Mouse (Mus musculus) frontal cortex, postnatal 10 days (tissue): ENCODE results near the gene Fam184a.

Source experiments
- DNase-seq, 2 experiments: peaks; one replicate each; pipeline ENCODE4 v3.0.0; 2022; ENCODE audit warnings: low spot score in 2 of 2, mixed read lengths in 1 of 2

The Fam184a gene

DNA sequence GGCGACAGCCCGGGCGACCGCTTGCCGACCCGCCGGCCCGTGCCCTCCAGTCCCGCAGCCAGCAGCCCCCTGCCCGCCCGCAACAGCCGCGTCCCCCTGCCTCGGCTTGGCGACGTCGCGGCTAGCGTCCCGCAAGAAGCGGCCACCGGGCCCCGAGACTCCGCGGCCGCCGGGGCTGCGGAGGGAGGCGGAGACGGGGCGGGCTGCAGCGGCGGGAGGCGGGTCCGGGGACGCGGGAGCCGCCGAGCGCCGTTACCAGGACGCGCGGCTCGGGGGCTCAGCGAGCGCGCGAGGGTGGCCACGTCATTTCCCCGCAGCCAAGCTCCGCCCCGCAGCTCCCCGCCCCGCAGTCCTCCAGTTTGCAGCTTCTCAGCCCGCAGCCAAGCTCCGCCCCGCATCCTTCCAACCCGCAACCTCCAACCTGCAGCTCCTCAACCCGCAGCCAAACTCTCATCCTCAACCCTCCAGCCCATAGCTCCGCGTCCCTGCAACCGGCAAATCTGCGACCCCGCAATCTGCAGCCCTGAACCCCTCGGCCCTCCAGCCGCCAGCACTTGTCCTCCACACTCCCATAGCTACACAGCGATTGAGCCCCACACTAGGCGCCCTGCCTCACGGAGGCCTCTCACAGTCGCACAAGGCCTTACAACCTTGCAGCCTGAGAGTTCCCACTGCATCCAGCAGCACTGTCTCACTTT, at the start of gene Fam184a:
Gene Fam184a (minus strand): TSS at position 169 of the 698 bp plus-strand sequence.
- peak; percentile 79 to 85 for DNase-seq

DNA sequence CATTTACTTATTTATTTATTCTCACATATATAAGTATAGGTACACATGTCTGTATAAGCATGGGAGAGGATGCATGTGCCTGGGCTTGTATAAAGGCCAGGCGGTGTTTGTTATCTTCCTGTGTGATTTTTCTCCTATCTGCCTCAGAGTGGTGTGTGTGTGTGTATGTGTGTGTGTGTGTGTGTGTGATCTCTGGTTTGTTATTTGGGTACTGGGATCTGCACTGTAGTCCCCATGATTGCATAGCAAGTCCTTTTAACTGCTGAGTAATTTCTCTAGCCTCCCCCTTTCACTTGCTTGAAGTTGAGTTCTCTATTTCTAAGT, 45.3 kb upstream of the Fam184a start:
- DNase-seq, result no peak

DNA sequence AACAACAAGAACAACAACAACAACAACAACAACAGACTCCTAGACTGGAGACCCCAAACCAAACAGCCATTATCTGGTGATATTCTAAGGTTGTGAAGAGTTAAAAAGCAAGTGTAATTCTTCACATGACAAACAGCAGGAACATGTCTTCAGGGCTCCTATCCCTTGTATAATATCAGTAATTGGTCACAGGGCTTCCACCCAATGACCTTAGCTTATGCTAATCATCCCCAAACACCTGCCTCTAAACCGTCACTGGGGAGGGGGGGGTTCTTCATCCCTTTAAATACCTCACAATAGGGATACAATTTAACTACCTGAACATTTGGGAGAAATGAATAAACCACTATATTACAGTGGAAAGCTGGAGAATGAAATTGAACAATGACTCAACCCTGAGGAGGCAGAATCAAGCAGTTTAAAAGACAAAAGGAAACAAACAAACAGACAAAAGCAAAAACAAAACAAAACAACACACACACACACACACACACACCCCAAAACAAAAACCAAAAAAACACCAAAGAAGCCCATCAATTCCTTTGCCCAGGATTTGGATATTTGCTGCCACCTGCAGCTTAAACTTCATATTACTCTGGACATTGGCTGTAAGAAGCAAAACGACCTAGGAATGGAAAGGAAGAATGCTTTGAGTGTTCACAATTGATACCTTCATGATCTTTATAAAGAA, 44.8 kb upstream of the Fam184a start:
- DNase-seq, result peak in 1 of 2 experiments; percentile 20

DNA sequence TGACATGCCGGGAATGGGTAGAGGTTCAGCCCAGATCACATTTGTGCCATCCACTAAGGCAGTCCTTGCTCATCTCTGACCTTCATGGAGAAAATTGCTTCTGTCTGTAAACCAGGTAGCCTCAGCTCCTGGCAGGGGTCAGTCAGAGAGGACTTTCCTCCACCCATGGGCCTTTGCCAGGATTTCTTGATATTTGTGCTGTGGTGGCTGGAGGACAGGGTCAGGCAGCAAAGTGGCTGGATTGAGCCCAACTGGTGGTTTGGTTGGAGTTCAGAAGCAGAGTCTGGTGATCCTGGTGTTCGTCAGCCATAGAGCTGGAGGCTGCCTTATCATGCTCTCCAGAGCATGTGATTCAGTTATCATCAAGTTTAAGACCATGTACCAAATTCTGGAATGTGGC, 40.4 kb upstream of the Fam184a start:
- DNase-seq, result no peak

DNA sequence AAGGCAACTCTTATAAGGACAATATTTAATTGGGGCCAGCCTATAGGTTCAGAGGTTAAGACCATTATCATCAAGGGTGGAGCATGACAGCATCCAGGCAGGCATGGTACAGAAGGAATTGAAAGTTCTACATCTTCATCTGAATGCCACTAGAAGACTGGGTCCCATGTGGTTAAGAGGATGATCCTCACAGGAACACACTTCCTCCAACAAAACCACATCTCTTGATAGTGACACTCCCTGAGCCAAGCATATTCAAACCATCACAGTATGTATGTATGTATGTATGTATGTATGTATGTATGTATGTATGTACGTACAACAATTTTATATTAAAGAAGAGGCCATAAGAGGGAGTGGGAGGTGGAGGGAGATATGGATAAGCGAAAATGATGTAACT, 25.7 kb upstream of the Fam184a start:
- no peak for DNase-seq

DNA sequence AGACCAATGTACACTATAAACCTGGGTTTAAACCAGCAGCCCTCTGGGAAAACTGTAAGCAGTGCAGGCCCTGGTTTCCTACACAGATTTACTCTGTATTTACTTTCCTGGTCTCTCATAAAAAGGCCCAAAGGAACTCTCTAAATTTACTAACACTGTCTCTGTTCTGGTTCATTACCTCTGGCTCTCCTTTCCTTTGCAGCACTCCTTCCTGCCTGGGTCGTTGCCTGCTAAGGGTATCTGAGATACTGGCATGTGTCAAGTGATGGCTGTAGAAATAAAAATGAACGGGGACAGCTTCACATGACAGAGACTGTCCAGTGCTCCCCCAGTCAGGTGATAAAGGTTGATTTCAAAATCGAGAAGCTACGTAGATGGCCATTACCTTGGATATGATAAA, 21.8 kb upstream of the Fam184a start:
- no peak for DNase-seq

DNA sequence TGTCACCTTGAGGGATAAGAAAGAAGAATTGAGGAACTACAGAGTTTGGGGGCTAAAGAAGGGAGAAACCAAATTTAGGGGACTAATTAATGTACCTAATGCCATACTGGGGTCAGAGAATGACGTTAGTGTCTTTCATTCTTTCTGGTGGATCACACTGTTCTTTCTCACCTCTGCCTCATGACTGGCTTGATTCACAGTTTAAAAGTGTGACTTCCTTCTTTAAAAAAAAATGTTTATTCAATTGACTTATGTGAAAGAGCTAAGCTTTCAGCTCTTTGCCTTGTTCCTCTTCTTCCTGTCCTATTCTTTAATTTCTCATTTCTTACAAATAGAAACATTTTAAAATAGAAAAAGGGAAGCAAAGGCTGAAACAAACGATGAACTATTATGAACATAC, 20.6 kb upstream of the Fam184a start:
- DNase-seq, result no peak

DNA sequence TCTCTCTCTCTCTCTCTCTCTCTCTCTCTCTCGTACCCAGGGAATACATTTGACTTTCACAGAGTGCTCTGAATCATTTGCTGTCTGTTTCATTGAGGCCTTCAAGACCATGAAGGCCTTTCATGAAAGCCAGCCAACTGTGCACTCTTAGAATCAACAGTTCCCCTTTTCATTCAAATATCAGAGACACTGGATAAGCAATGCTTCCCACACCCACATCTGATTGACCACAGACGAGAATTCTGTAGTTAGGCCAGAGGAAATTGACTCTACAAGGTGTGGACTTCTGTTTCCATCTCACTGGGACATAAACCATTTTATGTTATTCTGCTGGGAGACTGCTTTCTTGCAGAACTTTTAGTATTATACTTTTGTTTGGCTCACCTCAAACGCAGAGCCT, 17.8 kb upstream of the Fam184a start:
- DNase-seq, result no peak

DNA sequence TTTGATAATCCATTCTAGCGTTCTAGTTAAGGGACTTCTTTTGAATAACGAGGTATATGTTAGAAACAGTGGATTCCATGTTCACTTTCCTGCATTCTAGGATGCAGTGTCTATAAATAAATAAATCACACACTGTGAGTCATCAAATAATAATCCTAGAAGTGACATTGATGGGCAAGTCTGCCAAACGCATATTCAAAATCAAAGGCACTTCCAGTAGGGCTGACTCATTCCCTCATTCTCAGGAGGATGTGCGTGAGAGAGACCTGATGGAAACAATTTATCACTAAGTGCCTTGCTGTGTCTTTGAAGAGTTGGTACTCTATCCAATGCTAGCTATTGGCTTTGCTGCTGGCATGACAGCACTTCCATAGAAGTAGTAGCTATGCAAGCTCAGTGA, 14.5 kb upstream of the Fam184a start:
- no peak for DNase-seq

DNA sequence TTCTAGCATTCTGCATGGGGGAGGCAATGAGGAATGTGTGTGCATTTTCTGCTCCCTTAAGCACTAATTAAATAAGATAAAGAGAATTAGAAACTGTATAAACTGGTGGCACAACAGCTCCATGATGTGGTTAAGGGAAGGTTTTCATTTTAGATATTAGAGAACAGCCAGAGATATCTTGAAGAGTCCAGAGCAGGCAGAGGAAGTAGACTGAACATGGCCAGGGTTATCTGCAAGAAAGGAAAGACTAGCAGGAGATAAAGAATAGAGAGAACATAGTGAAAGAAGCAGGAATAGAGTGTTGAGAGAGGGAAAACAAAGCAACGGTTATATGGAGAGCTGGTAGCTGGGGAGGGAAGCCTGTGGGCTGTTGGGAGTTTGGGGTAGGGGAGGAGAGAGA, 1.8 kb upstream of the Fam184a start:
- DNase-seq, result no peak

DNA sequence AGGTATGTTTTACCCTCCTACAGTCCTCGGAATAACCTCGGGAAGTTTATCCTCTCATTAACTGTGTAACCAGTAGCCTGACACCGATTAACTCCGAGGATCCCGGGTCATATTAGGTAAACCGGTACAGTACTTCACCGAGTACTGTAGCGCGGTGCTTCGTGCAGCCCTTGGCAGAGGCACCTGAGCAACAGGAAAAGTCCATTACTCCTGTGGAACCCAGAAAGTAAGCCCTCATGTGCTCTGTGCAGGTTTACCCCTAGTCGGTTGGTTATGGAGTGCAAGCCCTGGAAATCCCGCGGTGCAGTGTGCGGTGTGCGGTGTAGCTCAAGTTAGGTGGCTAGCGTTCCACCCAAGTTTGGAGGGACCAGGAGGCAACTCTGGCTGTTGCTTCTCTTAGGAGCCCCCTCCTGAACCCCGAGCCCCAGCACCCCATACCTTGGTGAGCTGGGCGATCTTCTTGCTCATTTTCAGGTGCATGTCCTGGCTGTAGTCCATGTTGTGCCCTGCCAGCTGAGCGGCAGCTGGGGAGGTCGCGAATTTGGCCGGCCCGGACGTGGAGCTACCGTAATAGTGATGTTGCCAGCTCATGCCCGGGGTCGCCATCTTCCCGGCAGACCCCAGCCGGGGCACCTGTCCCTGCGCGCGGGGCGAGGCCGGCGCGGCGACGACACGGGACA, 508 bp downstream of the Fam184a start:
- DNase-seq, result peak in 1 of 2 experiments; percentile 28

DNA sequence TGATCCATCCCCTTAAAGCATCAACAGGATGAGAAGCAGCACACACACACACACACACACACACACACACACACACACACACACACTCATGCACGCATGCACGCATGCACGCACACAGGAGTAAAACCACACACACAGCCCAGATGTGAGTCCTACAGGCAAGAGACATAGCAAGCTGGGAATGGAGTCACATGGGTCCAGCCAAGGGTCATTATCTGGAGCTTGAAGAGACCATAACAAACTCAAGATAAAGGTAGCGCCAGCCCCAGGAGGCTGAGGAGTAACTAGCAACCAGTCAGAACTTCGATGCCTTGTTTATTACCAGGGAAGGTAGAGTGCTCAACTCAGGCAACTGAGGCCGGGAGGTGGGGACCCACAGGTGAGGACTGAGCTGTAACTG, 4.9 kb downstream of the Fam184a start:
- DNase-seq, result no peak

DNA sequence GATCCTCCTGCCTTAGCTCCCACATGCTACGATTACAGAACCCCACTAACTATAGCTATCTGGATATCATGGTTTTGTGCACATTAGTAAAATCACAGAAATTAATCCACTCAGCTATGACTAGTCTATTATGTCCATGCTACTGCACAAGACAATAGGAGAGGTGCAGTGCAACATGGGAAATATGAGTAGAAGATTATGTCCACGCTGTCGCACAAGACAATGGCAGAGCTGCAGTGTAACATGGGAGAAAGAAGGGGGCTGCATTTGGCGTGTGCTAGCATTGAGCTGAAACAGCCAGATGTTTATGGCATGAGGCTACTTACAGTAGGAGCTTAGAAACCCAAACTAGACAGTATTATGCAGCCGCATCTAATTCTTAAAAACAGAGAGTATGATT, 8.0 kb downstream of the Fam184a start:
- no peak for DNase-seq

DNA sequence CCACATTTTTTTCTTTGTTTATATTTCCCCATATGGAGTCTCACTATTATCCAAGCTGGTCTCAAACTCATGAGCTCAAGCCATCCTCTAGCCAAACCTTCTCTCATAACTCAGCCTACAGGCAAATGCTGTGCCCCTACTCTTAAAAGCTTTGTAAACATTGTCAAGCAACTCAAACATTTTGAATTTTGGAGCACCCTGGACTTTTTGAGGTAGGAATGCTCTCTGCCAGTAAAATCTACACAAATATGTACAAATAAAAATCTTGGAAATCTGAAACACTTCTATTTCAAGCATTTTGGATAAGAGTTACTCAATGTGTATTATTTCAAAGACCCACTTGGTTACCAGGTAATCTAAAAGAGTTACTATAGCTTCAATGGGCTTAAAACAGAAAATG, 10.9 kb downstream of the Fam184a start:
- no peak for DNase-seq

DNA sequence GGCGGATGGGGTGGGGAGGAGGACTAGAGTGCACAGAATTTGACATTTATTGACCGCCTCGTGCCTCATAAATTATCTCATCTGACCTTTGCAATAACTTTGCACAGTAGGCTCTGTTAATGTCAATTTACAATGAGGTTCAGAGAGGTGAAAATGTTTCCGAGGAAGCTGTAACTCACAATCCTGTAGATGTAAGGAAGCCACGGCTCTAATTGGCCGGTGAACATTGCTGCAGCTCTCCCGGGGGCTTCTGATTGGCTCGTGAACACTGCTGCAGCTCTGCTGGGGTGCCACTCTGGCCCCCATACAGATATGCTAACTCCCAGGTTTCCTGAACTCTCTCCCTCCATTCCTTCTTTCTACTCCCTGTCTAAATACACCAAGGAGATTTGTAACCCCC, 12.1 kb downstream of the Fam184a start:
- no peak for DNase-seq

DNA sequence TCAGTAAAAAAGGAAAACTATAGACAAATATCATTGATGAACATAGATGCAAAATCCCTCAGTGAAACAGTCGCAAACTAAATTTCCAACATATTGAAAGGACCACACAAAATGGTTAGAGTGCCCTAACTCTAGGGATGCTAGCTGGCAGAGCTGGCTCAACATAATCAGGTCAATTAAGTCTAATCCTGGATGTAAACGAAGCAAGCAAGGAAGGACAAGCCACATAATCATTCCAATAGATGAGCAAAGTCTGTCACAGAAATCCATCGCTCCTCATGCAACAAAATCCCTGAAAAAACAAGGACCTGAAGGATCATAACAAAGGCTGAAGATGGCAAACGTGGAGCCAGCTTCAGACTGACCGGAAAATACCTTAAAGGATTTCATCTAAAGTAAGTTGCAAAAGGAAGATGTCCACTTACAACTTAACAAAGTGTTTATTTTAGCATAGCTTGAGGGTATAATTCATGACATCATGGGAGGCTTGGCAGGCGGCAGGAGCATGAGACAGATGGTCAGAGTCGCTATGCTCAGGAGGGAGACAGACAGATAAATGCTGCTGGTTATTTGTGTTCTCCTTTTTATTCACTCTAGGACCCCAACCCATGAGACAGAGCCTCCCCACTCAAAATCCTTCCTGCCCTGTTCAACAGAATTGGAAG, 15.6 kb downstream of the Fam184a start:
- no peak for DNase-seq

DNA sequence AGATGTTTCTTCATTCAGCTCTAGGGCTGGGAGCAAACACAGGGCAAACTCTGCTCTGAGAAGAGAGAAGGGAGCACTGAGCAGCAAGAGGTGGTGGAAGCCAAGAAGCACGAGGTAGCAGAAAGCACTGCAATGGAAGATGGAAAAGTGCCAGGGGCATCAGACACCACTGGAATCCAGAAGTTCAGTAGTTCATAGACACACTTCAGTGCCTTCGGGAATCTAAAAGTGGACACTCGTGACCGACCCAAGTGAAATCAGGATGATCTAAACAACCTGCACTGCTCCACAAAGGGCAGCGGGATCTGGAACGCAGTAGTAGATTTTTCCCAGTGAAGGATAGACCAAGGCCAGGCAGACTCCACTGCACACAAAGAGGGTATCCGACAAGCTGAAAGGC, 18.6 kb downstream of the Fam184a start:
- DNase-seq, result no peak

DNA sequence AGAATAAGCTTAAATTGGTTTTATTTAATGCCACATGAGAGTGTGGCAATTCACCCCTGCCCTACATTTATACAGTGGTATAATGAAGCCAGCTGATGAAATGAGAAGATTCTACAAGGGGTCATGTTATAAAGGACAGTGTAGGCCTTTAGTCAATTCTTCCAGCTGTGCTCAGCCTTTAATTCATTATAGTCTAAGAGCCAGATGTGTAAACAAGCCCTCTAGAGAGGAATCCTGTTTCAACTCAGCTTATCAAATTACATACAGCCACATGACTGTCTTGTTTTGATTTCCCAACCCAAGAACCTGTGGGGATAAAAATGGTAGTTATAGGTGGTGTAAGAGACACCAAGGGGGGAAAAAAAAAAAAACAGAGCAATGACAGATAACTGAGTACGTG, 22.0 kb downstream of the Fam184a start:
- DNase-seq, result no peak

DNA sequence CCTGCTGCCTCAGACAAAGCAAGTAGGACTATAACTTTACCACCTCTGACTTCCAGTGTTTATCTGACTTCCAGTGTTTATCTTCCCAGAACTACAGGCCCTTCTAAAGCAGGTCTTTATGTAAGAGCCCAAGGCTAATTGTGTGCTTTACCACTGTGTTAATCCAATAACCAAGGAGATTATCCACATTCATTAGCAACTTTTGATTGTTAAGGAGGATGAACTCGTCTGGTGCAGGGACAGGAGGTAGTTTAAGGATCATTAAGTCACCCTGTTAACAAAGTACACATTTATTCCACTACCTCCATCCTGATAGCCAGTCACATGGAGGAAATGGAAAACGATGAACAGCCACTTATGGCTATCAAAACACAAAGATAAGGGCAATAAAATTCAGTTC, 25.6 kb downstream of the Fam184a start:
- DNase-seq, result no peak

DNA sequence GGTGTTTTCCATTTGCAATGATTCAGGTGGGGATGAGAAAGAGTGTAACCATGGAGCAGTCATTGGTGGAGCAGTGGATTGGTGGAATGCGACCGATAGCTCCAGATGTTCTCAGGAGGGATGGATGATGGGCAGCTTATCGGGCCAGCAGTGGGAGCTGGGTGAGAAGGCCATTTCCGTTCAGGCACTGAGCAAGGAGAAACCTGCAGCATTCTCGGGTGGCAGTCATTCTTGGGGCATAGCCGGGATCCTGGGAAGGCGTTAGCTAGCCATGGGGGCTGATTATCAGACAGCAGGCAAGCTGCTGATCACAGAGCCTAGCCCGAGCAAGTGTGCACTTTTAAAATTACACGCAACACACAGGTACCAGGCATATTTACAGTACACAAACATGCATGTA, 46.4 kb downstream of the Fam184a start:
- DNase-seq, result no peak

DNA sequence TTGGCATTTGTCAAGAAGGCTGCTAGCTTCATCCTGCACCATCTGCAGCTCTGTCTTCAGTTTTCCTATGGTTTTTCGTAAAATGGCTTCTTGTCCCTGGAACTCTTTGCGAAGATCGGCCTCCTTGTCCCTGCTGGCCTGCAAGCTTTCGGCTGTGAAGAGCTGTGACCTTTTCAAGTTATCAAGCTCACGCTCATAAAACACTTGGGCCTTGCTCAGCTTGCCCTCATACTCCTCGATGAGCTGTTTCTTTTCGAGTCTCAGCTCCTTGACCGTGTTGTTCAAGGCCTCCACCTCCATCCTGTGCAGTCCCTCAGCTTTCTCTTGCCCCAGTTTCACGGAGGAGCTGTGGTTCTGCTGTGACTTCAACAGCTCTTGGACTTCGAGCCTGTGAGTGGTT, 52.4 kb downstream of the Fam184a start:
- no peak for DNase-seq

DNA sequence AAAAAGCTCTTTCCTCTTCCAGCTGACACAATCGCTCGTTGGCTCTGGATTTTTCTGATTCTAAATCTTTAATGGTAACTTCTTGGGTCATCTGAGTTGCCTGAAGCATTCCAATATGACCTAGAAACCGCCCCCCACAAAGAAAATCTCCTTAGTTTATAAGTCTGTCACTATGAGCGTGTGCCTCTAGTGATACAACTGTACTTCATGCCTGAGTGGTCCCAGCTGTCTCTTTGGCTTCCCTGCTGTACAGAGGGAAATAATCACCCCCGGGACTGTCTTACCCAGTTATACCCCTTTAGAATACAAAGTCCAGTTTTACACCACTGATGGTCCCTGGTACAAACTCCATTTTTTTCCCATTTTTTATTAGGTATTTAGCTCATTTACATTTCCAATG, 56.2 kb downstream of the Fam184a start:
- DNase-seq, result no peak

DNA sequence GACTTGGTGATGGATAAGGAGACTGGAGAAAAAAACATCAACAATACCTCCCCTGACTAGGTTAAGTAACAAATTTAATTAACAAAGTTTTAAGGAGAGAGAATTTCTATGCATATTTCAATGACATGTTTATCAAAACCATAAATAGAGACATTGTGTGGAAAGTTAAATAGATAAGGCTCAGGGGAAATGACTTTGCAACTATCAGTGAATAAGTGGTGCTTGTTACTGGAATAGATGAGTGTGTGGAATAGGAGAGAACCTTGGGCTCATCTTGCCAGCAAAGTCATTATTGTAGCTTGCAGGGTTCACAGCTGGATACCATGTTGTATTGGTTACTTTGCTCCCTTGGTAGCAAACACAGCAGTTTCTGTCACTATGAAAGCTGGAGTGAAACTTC, 59.7 kb downstream of the Fam184a start:
- no peak for DNase-seq
